Mouse (Mus musculus) right cerebral cortex, postnatal 14 days (tissue): ENCODE measurements at regions not wholly inside any gene's neighbourhood (a gene's known extent, or its start where the extent isn't known, plus 50 kb on each side); places are given as distances from the start of the nearest gene placed in this dataset.

ENCODE experiments used
- DNase-seq: peaks from one replicate; pipeline ENCODE4 v3.0.0; 2022

- DNase-seq: no peak
Observed at GRCm38 (mm10) chr1:88623040-88623439, 79.0 kb downstream of the Arl4c start.

GRCm38 (mm10) chr1:88622356-88622755 is 79.7 kb downstream of the Arl4c start:
- no peak for DNase-seq

- DNase-seq: no peak
Observed at GRCm38 (mm10) chr1:88621214-88621613, 80.8 kb downstream of the Arl4c start.

GRCm38 (mm10) chr1:88613007-88613406 is 89.0 kb downstream of the Arl4c start:
- DNase-seq: no peak

GRCm38 (mm10) chr1:88611241-88611640 is 90.8 kb downstream of the Arl4c start:
- no peak for DNase-seq

GRCm38 (mm10) chr1:88610810-88611209 is 91.2 kb downstream of the Arl4c start:
- no peak for DNase-seq

DNA sequence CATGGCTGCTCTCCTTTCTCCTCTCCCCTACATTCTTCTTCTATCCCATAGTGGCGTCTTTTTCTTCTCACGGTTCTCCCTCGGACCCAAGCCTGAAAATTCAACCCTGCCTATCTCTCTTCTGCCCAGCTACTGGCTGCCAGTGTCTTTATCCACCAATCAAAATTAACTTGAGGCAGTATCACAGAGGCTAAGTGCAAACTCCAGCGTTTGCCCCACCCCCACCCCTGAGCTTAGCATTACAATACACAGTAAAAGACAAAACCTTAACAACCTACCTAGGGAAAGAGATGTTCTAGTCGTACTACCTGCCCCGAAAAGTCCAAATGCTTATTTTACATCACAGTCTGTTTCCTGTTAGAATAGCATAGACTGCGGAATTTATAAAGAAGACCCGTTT is 93.2 kb downstream of the Arl4c start:
- no peak for DNase-seq

DNA sequence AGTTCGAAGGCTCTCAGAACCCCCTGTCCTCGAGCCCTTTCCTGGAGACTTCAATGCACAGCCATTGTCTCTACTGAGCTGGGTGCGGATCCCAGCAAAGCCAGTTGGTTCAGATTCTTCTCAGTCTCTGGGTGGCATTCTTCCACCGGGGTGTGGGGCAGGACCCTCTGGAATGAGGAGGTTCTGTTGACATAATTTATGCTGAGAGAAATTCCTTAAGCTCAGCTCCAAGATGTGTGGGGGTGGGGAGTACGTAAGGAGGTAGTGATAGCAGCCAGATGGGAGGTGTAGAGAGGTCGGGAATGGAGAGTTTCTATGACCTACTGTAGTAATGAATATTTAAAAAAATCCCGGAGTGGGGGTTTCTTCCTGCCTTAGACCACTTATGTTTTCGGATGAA is 93.8 kb downstream of the Arl4c start:
- no peak for DNase-seq

DNA sequence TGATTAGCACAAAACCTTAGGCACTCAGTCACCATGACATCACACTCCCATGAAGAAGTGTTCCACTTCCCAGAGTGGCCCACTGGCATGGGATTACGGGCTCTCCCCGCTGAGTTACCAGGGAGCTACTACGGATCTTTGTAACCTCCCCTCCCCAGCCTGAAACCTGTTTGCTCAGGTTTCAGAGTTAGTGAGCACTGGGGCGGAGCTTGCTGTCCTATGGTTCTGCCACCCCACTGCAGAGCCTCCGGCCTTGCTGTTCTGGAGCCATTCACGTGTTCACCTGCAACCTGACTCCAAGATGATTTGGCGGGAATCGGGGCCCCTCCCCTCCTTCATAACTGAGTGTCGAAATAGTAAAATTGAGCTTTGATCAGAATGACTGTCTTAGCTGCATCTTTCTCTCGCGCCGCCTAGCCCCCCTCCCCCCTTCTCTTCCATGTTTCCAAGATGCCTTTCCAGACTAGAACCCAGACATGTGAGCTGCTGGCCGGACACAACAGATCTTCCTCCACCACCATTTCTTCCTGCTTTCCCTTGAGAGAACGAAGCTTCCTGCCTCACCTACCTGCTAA is 95.8 kb upstream of the Glrp1 start:
- no peak for DNase-seq

DNA sequence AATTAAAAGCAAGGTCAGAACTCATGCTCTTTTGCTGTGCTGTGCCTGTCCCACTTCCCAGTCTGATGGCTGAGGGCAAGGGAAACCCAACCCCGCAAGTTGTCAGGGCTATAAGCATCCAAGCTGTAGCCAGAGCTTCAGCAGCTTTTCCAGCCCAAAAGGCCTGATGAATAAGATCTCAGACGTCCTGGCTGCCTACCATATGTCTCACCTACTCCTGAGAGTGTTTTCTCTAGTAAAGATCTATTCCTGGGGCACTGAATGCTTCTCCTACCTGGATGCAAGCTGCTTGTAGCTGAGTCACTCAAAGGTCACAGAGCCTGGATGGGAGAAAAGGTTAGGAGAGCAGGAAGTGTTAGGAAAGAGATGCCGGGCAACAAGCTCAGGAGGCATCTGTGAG is 92.4 kb upstream of the Glrp1 start:
- DNase-seq: no peak

GRCm38 (mm10) chr1:88601801-88602200 is 91.9 kb upstream of the Glrp1 start:
- DNase-seq: no peak

- DNase-seq: no peak
Observed at GRCm38 (mm10) chr1:88600145-88600544, 90.3 kb upstream of the Glrp1 start.

DNA sequence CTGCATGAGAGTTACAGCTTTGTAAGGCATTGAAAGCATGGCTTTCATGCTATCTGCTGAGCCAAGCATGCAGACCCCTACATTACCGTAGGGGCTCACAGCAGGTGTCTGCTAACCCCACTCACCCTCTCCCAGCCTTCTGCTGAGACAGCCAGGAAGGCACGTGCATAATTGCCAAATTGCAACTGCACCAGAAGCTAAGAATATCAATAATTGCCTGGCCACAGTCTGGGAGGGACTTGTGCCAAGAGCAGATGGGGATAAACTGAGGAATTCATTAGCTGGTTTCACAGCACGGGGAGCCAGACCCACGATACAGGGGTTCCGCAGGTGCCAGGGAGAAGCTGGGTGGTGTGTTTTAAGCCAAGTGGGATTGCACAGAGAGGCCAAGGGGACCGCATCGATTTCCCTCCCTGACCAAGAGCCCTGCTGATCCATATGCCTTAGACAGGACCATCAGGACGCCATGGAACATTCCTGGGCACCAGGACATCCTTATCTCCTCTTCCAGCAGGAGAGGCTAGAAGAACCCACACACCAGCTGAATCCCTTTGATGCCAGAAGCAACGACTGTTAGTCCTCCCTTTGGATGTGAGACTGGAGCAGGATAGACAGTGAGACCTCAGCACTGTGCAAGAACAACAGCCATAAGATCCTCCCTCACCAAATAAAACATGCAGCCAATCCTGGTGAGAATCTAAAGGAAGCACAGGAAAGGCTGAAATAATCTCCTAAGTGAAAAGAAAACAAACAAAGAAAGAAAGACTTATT is 84.8 kb upstream of the Glrp1 start:
- DNase-seq: peak; percentile 8

GRCm38 (mm10) chr1:88592036-88592435 is 82.2 kb upstream of the Glrp1 start:
- peak; percentile 15 for DNase-seq

DNA sequence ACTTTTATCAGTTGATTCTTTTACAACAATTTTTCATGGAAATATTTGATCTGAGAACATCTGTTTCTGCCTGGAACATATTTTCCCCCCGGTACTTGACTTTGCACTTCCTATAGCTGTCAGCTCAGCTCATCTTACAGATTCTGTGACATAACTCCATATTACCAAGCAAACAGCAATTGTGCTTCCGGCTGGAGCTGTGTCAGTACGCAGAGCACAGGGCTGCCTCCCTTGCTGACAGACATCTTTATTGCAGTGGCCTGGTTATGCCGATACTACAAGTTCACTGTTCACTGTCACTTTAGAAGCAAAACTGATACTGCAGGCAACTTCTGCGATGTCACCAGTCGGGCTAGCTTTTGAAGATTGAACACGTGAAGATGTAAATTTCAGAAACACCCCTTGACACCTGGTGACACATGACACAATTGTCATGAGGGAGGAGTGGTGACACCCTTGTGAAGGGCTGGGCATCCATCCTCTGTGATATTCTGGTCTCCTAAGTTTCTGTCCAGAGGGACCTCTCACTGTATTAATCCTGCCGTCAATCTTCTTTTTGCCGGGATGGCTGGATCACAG is 81.0 kb upstream of the Glrp1 start:
- DNase-seq: no peak

DNA sequence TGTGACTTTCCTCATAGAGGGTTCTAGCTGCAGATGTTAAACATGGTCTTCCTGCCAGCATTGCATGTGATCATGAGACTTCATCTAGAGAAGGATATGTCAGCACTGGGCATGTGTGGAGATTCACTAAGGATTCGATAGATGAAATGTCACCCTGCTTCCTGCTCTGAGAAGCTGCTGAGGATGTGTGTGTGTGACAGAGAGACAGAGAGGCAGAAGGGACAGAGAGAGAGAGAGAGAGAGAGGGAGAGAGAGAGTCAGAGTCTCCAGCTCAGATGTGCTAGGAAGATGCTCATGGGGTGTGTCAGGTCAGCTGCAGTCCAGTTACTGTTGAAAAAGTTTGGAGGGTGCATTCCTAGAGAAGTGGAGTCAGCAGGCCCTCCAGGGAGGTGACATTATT is 78.9 kb upstream of the Glrp1 start:
- DNase-seq: no peak

GRCm38 (mm10) chr1:88586823-88587820 is 77.3 kb upstream of the Glrp1 start:
- peak; percentile 36 for DNase-seq

DNA sequence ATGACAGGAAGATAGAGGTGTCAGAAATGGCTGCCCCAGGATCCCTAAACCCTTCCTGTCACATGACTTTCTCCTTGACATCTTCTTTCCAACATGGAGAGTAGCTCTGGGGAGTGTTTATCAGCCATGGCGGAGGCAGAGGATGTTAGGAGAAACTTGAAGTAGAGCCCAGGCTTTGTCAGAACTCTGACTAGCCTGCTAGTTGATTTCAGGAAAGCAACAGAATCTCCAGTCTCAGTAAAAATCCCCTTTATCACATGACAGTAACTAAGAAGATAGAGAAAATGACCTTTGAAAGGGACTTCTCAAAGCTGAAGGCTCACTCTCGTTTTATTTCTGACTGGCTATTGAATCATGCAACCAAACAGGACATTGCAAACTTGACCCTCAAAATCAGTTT is 76.3 kb upstream of the Glrp1 start:
- DNase-seq: no peak

GRCm38 (mm10) chr1:88584515-88585033 is 74.7 kb upstream of the Glrp1 start:
- no peak for DNase-seq

- no peak for DNase-seq
Observed at GRCm38 (mm10) chr1:88578231-88578620, 68.4 kb upstream of the Glrp1 start.

DNA sequence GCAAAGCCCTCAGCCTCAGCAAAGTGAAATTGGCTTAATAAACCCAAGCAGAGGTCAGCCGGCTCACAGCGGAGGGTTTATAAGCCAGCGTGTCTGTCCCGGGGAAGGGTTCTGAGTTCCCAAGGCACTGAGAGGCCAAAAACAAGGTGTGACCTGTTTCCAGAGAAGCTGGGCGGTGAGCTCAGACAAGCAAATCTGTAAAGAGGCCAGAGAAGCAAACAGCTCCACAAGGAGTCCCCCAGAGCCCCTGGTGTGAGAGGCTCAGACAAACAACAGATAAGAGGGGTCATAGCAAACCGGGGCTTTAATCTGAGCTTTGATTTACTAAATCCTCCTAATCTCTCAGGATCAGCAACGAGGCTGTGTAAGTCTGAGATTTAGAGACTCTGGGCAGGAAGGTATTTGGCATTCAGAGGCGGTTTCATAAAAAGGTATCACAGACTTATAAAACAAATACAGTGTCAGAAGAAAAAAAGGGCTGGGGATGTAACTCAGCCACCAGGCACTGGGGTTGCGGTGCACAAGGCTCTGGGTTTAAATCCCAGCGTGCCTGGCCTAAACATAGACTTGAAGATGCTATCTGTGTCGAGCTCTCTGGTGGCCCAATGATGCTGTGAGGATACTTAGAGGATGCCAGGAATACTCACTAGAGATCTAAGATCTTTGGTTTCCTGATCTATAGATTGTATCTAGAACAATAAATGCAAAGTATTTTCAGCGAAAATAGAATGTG is 67.8 kb upstream of the Glrp1 start:
- DNase-seq: no peak
